Comparison of ENCODE assay signal across 14 mouse cellular contexts in genomic region chr6:134427165-134427564, GRCm38 (mm10). TPM values are rescaled to one million over a fixed set of nuclear protein-coding genes. Genes with fewer than 3 reads are reported as not detected.
DNase-seq lines count a peak whose midpoint lies in the region; ATAC-seq and TF ChIP-seq lines count a peak whose summit lies in the region.
"Had no signal": no experiment of that assay in that cellular context is flagged by ENCODE, and none has a peak within 500 bp of the region (broad histone marks: within the 10 kb centered on the region; RNA-seq: fewer than 3 reads in every experiment).

No protein-coding gene starts in this region.

- H3K9ac ChIP-seq in embryonic facial prominence, embryonic 11.5 days (replicated peaks; ENCODE audit: low read length), result no peak overlapping the region
- no peak overlapping the region for H3K9ac ChIP-seq in intestine, postnatal 0 days (ENCODE audit: low read depth, low read length)
- no peak overlapping the region for H3K9ac ChIP-seq in intestine, embryonic 15.5 days
- H3K9ac ChIP-seq in lung, embryonic 14.5 days, result no peak overlapping the region
- H3K9ac ChIP-seq: liver, embryonic 13.5 days; neural tube, embryonic 13.5 days had no signal

- DNase-seq in embryonic facial prominence, embryonic 11.5 days (ENCODE audit: low spot score), result peak; percentile 41
- no peak for DNase-seq in embryonic facial prominence, embryonic 10.5 days (ENCODE audit: low spot score)
- DNase-seq in lung, embryonic 14.5 days, result peak; percentile 49
- no peak for DNase-seq in lung, adult 18-20 months
- no peak for DNase-seq in right cerebral cortex, adult 2 months (ENCODE audit: low spot score in 2 of 2)
- DNase-seq: cerebellum, adult 11 months; liver, embryonic 13.5 days; thymus, postnatal 36 days had no signal

- TF ChIP-seq POLR2A in cortical plate, adult 2 months (IDR thresholded peaks at IDR 0.05; ENCODE audit: extremely low read depth, insufficient read depth, low read length), result no peak

- TF ChIP-seq CTCF in intestine, postnatal 0 days (IDR thresholded peaks at IDR 0.05; ENCODE audit: low read depth), result peak; percentile 67
- TF ChIP-seq CTCF in lung, embryonic 14.5 days (IDR thresholded peaks at IDR 0.05; ENCODE audit: low read depth), result peak; percentile 64
- peak; percentile 32; the same call in 1 of the 2 replicates for TF ChIP-seq CTCF in cortical plate, adult 2 months (IDR thresholded peaks at IDR 0.05; ENCODE audit: extremely low read depth, insufficient read depth, low read length)

- H3K9me3 ChIP-seq in embryonic facial prominence, embryonic 11.5 days (replicated peaks; ENCODE audit: control insufficient read depth, low read length), result no peaks in the 10 kb centered on the region
- H3K9me3 ChIP-seq in embryonic facial prominence, embryonic 10.5 days, result no peaks in the 10 kb centered on the region
- H3K9me3 ChIP-seq in intestine, postnatal 0 days (ENCODE audit: control insufficient read depth), result no peaks in the 10 kb centered on the region
- H3K9me3 ChIP-seq in intestine, embryonic 15.5 days, result no peaks in the 10 kb centered on the region
- H3K9me3 ChIP-seq in lung, embryonic 14.5 days (ENCODE audit: low read depth, low read length), result no peaks in the 10 kb centered on the region
- H3K9me3 ChIP-seq: liver, embryonic 13.5 days; neural tube, embryonic 13.5 days had no signal

- ATAC-seq in embryonic facial prominence, embryonic 11.5 days (replicated peaks; ENCODE audit: insufficient number of reproducible peaks, low FRiP score, low TSS enrichment, low read depth), result no peak; the same call in 1 of the 2 replicates
- ATAC-seq in intestine, postnatal 0 days, result no peak
- ATAC-seq in intestine, embryonic 15.5 days, result no peak
- ATAC-seq in lung, embryonic 14.5 days (ENCODE audit: insufficient read depth), result no peak
- ATAC-seq: inflammation-experienced regulatory T-cells, adult 6 months had no signal

- WGBS in embryonic facial prominence, embryonic 11.5 days, result 71% methylated on average over 3 of the region's 3 CpGs
- WGBS in embryonic facial prominence, embryonic 10.5 days, result 81% methylated on average over 3 of the region's 3 CpGs
- WGBS in intestine, postnatal 0 days, result 85% methylated on average over 3 of the region's 3 CpGs
- WGBS in intestine, embryonic 15.5 days, result 81% methylated on average over 3 of the region's 3 CpGs
- 79% methylated on average over 3 of the region's 3 CpGs for WGBS in lung, embryonic 14.5 days

- no peaks in the 10 kb centered on the region for H3K36me3 ChIP-seq in embryonic facial prominence, embryonic 11.5 days (replicated peaks; ENCODE audit: control insufficient read depth, insufficient read depth, low read depth, low read length)
- no peaks in the 10 kb centered on the region for H3K36me3 ChIP-seq in embryonic facial prominence, embryonic 10.5 days (replicated peaks)
- no peaks in the 10 kb centered on the region for H3K36me3 ChIP-seq in intestine, postnatal 0 days (ENCODE audit: control insufficient read depth, insufficient read depth)
- H3K36me3 ChIP-seq in intestine, embryonic 15.5 days, result no peaks in the 10 kb centered on the region
- H3K36me3 ChIP-seq in lung, embryonic 14.5 days (ENCODE audit: insufficient read depth), result no peaks in the 10 kb centered on the region
- H3K36me3 ChIP-seq: liver, embryonic 13.5 days; neural tube, embryonic 13.5 days had no signal

- H3K27ac ChIP-seq in embryonic facial prominence, embryonic 11.5 days (replicated peaks; ENCODE audit: low read depth, low read length), result no peak overlapping the region
- no peak overlapping the region for H3K27ac ChIP-seq in embryonic facial prominence, embryonic 10.5 days (replicated peaks)
- no peak overlapping the region for H3K27ac ChIP-seq in intestine, postnatal 0 days (ENCODE audit: low read depth, low read length)
- no peak overlapping the region for H3K27ac ChIP-seq in intestine, embryonic 15.5 days
- H3K27ac ChIP-seq in lung, embryonic 14.5 days (ENCODE audit: low read depth), result no peak overlapping the region
- no peak overlapping the region for H3K27ac ChIP-seq in cortical plate, adult 2 months (ENCODE audit: insufficient read depth, low read length)
- H3K27ac ChIP-seq: liver, embryonic 13.5 days; macrophage; neural tube, embryonic 13.5 days had no signal

- no peak overlapping the region for H3K4me2 ChIP-seq in embryonic facial prominence, embryonic 11.5 days (ENCODE audit: low read depth, low read length)
- H3K4me2 ChIP-seq in intestine, postnatal 0 days (replicated peaks; ENCODE audit: low read depth), result no peak overlapping the region
- H3K4me2 ChIP-seq in intestine, embryonic 15.5 days (replicated peaks), result no peak overlapping the region
- no peak overlapping the region for H3K4me2 ChIP-seq in lung, embryonic 14.5 days
- H3K4me2 ChIP-seq: liver, embryonic 13.5 days; neural tube, embryonic 13.5 days had no signal

- H3K4me1 ChIP-seq in embryonic facial prominence, embryonic 11.5 days (ENCODE audit: control insufficient read depth, insufficient read depth, low read length), result no peaks in the 10 kb centered on the region
- peaks cover 3% of the 10 kb centered on the region; the same call in 1 of the 2 replicates for H3K4me1 ChIP-seq in embryonic facial prominence, embryonic 10.5 days
- no peaks in the 10 kb centered on the region for H3K4me1 ChIP-seq in intestine, postnatal 0 days (replicated peaks; ENCODE audit: control insufficient read depth, insufficient read depth, low read length)
- peaks cover 3% of the 10 kb centered on the region; the same call in 1 of the 2 replicates for H3K4me1 ChIP-seq in intestine, embryonic 15.5 days (replicated peaks)
- 0 out of 2 replicates have a peak, but pooled peaks cover 3% of the 10 kb centered on the region for H3K4me1 ChIP-seq in lung, embryonic 14.5 days (ENCODE audit: insufficient read depth)
- no peaks in the 10 kb centered on the region for H3K4me1 ChIP-seq in cortical plate, adult 2 months (ENCODE audit: control insufficient read depth, insufficient read depth, low read length)
- H3K4me1 ChIP-seq: liver, embryonic 13.5 days had no signal

- H3K27me3 ChIP-seq in embryonic facial prominence, embryonic 11.5 days (ENCODE audit: control insufficient read depth, insufficient read depth, low read length), result no peaks in the 10 kb centered on the region
- H3K27me3 ChIP-seq in embryonic facial prominence, embryonic 10.5 days (replicated peaks; ENCODE audit: low read depth, poor library complexity, severe bottlenecking), result no peaks in the 10 kb centered on the region
- H3K27me3 ChIP-seq in intestine, postnatal 0 days (replicated peaks; ENCODE audit: control insufficient read depth, insufficient read depth, low read length), result no peaks in the 10 kb centered on the region
- no peaks in the 10 kb centered on the region for H3K27me3 ChIP-seq in intestine, embryonic 15.5 days (replicated peaks)
- no peaks in the 10 kb centered on the region for H3K27me3 ChIP-seq in lung, embryonic 14.5 days (ENCODE audit: insufficient read depth, low read length)
- H3K27me3 ChIP-seq: liver, embryonic 13.5 days; neural tube, embryonic 13.5 days had no signal

- H3K4me3 ChIP-seq in embryonic facial prominence, embryonic 11.5 days (ENCODE audit: low read depth, low read length), result no peak overlapping the region
- H3K4me3 ChIP-seq in embryonic facial prominence, embryonic 10.5 days, result no peak overlapping the region
- H3K4me3 ChIP-seq in intestine, postnatal 0 days (ENCODE audit: low read depth, low read length), result no peak overlapping the region
- H3K4me3 ChIP-seq in intestine, embryonic 15.5 days (replicated peaks), result no peak overlapping the region
- H3K4me3 ChIP-seq in lung, embryonic 14.5 days (ENCODE audit: low read depth, low read length), result no peak overlapping the region
- no peak overlapping the region for H3K4me3 ChIP-seq in cortical plate, adult 2 months (ENCODE audit: insufficient read depth, low read length)
- H3K4me3 ChIP-seq: liver, embryonic 13.5 days; neural tube, embryonic 13.5 days had no signal

RNA-seq across cellular contexts. Expression of gene Bcl2l14, which starts 31.0 kb away (rescaled TPM):
- polyA plus RNA-seq in embryonic facial prominence, embryonic 11.5 days (2014; fragmentation: Nextera tagmentation; extraction: Ambion mirVana), result 0.61 and 0.79 TPM in 2 replicates
- polyA plus RNA-seq in embryonic facial prominence, embryonic 10.5 days (2016; fragmentation: Nextera tagmentation; extraction: Ambion mirVana), result 0.47 and 0.74 TPM in 2 replicates
- 2.0 and 2.7 TPM in 2 replicates for polyA plus RNA-seq in intestine, postnatal 0 days (2015; fragmentation: Nextera tagmentation; extraction: Ambion mirVana)
- 3.9 TPM in 2 replicates for polyA plus RNA-seq in intestine, embryonic 15.5 days (2015; fragmentation: Nextera tagmentation; extraction: Ambion mirVana)
- 2.8 and 3.6 TPM in 2 replicates for polyA plus RNA-seq in lung, embryonic 14.5 days (2014; fragmentation: Nextera tagmentation; extraction: Ambion mirVana)
- not detected in 2 replicates for polyA plus RNA-seq in cortical plate, adult 2 months (2012; rRNA removed)
- polyA plus RNA-seq: neural tube, embryonic 13.5 days had no signal

Comparison
In these comparisons a context has a peak if more than half of its experiments do, and no peak if none do; other contexts are left out.
1. DNase-seq: peak in embryonic facial prominence, embryonic 11.5 days (single experiment) and lung, embryonic 14.5 days (single experiment); none in embryonic facial prominence, embryonic 10.5 days (single experiment), lung, adult 18-20 months (0 of 2) and right cerebral cortex, adult 2 months (0 of 2).
2. Peak in every context shown above with its lines, with median percentiles within 50 percentile points of each other: CTCF ChIP-seq.